Mouse (Mus musculus) MEL (cell line): Measurements from ENCODE around the gene Pnpla2. TPM values are rescaled to one million over a fixed set of nuclear protein-coding genes. Genes with fewer than 3 reads are reported as not detected.

Experiments used
- DNase-seq: peaks from one replicate; pipeline ENCODE4 v3.0.0; 2011; ENCODE audit warnings: low read depth, low spot score
- H3K27ac ChIP-seq: 2 replicates; pipeline ENCODE4 v1.5.1; 2012; ENCODE audit warnings: low read depth, mild to moderate bottlenecking, control low read depth, low read length, moderate library complexity; ENCODE audit not compliant: control insufficient read depth
- H3K27me3 ChIP-seq, 2 experiments: fragments of 150-350 bp in 1 of 2; sonication (generic) in 1 of 2; 2 replicates each; pipeline ENCODE4 v1.6.1; 2012; ENCODE audit warnings: low read length in 2 of 2, mild to moderate bottlenecking in 2 of 2, improper control_type of control experiment in 1 of 2, moderate library complexity in 1 of 2; ENCODE audit not compliant: insufficient read depth in 2 of 2, control insufficient read depth in 1 of 2
- H3K36me3 ChIP-seq, 2 experiments: 2 replicates each; pipeline ENCODE4 v1.6.1; 2012 to 2014; ENCODE audit warnings: low read length in 2 of 2, improper control_type of control experiment in 1 of 2, inconsistent platforms in 1 of 2, mild to moderate bottlenecking in 1 of 2; ENCODE audit not compliant: insufficient read depth in 2 of 2, control insufficient read depth in 1 of 2
- H3K4me1 ChIP-seq, 2 experiments: fragments of 150-350 bp in 1 of 2; sonication (generic) in 1 of 2; 2 replicates each; pipeline ENCODE4 v1.6.1; 2012; ENCODE audit warnings: low read length in 2 of 2, improper control_type of control experiment in 1 of 2, mild to moderate bottlenecking in 1 of 2; ENCODE audit not compliant: insufficient read depth in 2 of 2, control insufficient read depth in 1 of 2
- H3K4me3 ChIP-seq, 2 experiments: fragments of 150-350 bp in 1 of 2; sonication (generic) in 1 of 2; 2 replicates each; pipeline ENCODE4 v1.5.1; 2012; ENCODE audit warnings: low read depth in 2 of 2, low read length in 2 of 2, mild to moderate bottlenecking in 2 of 2, moderate library complexity in 2 of 2, control low read depth in 1 of 2, improper control_type of control experiment in 1 of 2; ENCODE audit not compliant: control insufficient read depth in 1 of 2, insufficient read depth in 1 of 2
- H3K79me2 ChIP-seq: 2 replicates; pipeline ENCODE4 v1.6.1; 2012; ENCODE audit warnings: mild to moderate bottlenecking, low read length, moderate library complexity; ENCODE audit not compliant: control insufficient read depth, poor library complexity, insufficient read depth
- H3K9ac ChIP-seq: 2 replicates; pipeline ENCODE4 v1.6.1; 2012; ENCODE audit warnings: low read depth, mild to moderate bottlenecking, control low read depth, low read length, moderate library complexity; ENCODE audit not compliant: control insufficient read depth, poor library complexity, severe bottlenecking
- H3K9me3 ChIP-seq: fragments of 150-350 bp; sonication (generic); replicated peaks from 2 replicates; pipeline ENCODE4 v1.6.1; 2012; ENCODE audit warnings: mild to moderate bottlenecking, low read length, improper control_type of control experiment, moderate library complexity; ENCODE audit not compliant: insufficient read depth
- CTCF ChIP-seq, 3 experiments: IDR thresholded peaks in 2 of 3; conservative IDR thresholded peaks in 1 of 3; 2 replicates each; pipeline ENCODE4 v1.5.1; 2011 to 2012; ENCODE audit warnings: low read length in 3 of 3, low read depth in 2 of 3, mild to moderate bottlenecking in 2 of 3, improper control_type of control experiment in 1 of 3, inconsistent platforms in 1 of 3, mixed read lengths in 1 of 3, moderate library complexity in 1 of 3; ENCODE audit not compliant: control insufficient read depth in 1 of 3, insufficient read depth in 1 of 3, poor library complexity in 1 of 3, severe bottlenecking in 1 of 3
- ELF1 ChIP-seq: IDR thresholded peaks from 2 replicates; pipeline ENCODE4 v1.6.1; 2014; ENCODE audit warnings: low read depth, mild to moderate bottlenecking, inconsistent platforms, low read length, improper control_type of control experiment, moderate library complexity
- MAZ ChIP-seq: IDR thresholded peaks from 2 replicates; pipeline ENCODE4 v1.6.1; 2012; ENCODE audit warnings: low read depth, mild to moderate bottlenecking, inconsistent platforms, low read length, improper control_type of control experiment
- MEF2A ChIP-seq: IDR thresholded peaks from 2 replicates; pipeline ENCODE4 v1.6.1; 2014; ENCODE audit warnings: low read depth, mild to moderate bottlenecking, inconsistent platforms, low read length, improper control_type of control experiment; ENCODE audit not compliant: poor library complexity, insufficient replicate concordance, severe bottlenecking; ENCODE audit errors: extremely low read depth
- MYC ChIP-seq: IDR thresholded peaks from 2 replicates; pipeline ENCODE4 v1.6.1; 2011; ENCODE audit warnings: low read depth, mild to moderate bottlenecking, low read length, improper control_type of control experiment, moderate library complexity
- POLR2AphosphoS5 ChIP-seq: IDR thresholded peaks from 2 replicates; pipeline ENCODE4 v1.6.1; 2012; ENCODE audit warnings: low read depth, borderline replicate concordance, mild to moderate bottlenecking, inconsistent platforms, low read length, moderate library complexity, mixed read lengths
- RAD21 ChIP-seq: IDR thresholded peaks from 2 replicates; pipeline ENCODE4 v1.6.1; 2011; ENCODE audit warnings: mild to moderate bottlenecking, low read depth, low read length, improper control_type of control experiment
- RCOR1 ChIP-seq: IDR thresholded peaks from 2 replicates; pipeline ENCODE4 v1.6.1; 2012; ENCODE audit warnings: low read depth, mild to moderate bottlenecking, inconsistent platforms, low read length, improper control_type of control experiment
- SIN3A ChIP-seq: IDR thresholded peaks from 2 replicates; pipeline ENCODE4 v1.6.1; 2012; ENCODE audit warnings: low read length, improper control_type of control experiment, inconsistent platforms
- SMC3 ChIP-seq: IDR thresholded peaks from 2 replicates; pipeline ENCODE4 v1.6.1; 2011; ENCODE audit warnings: low read depth, low read length, improper control_type of control experiment
- USF2 ChIP-seq, 2 experiments: IDR thresholded peaks; 2 replicates each; pipeline ENCODE4 v1.6.1; 2011 to 2012; ENCODE audit warnings: improper control_type of control experiment in 2 of 2, low read length in 2 of 2, borderline replicate concordance in 1 of 2, inconsistent platforms in 1 of 2, low read depth in 1 of 2, mild to moderate bottlenecking in 1 of 2; ENCODE audit not compliant: insufficient read depth in 1 of 2
- ZKSCAN1 ChIP-seq: IDR thresholded peaks from 2 replicates; pipeline ENCODE4 v1.6.1; 2012; ENCODE audit warnings: low read depth, mild to moderate bottlenecking, inconsistent platforms, low read length, improper control_type of control experiment, moderate library complexity
- ZMIZ1 ChIP-seq: IDR thresholded peaks from 2 replicates; pipeline ENCODE4 v1.6.1; 2012; ENCODE audit warnings: low read depth, mild to moderate bottlenecking, inconsistent platforms, low read length, improper control_type of control experiment, moderate library complexity
- polyA plus RNA-seq, 2 experiments: library from polyadenylated mRNA; stranded (reverse) in 1 of 2; unstranded in 1 of 2; fragments of >175 nt in 1 of 2; fragments of >200 nt in 1 of 2; gene quantifications; 2 replicates each; pipeline versions ENCODE4 v1.2.1 to v1.2.4; 2012; ENCODE audit warnings: low replicate concordance in 2 of 2, low read depth in 1 of 2; ENCODE audit not compliant: insufficient read length in 2 of 2, insufficient read depth in 1 of 2, missing spikeins in 1 of 2
- total RNA-seq: library from RNA; depleted of rRNA; stranded (reverse); fragments of 300-350 nt; gene quantifications from 2 replicates; pipeline ENCODE4 v1.2.3, GENCODE M21; 2012

Pnpla2 gene
- total and polyA plus RNA-seq, 3 experiments: 8.3 to 38.6 TPM; not detected in 1

- H3K27me3 ChIP-seq: no peaks in the 10 kb centered on the region
- TF ChIP-seq ELF1 (0 out of 2 replicates have a peak, but pooled peaks have one; percentile 27), SMC3 (peak; percentile 70), USF2 (IDR thresholded peaks at IDR 0.05; ENCODE audit: borderline replicate concordance in 1 of 2, insufficient read depth in 1 of 2, low read depth in 1 of 2, low read length in 2 of 2) (no peak), SIN3A (0 out of 2 replicates have a peak, but pooled peaks have one; percentile 28), RAD21 (peak; percentile 46), CTCF (IDR thresholded peaks at IDR 0.05 in 2 of 3, conservative IDR thresholded peaks at IDR 0.05 in 1 of 3; ENCODE audit: control insufficient read depth in 1 of 3, insufficient read depth in 1 of 3, low read depth in 2 of 3, low read length in 3 of 3, poor library complexity in 1 of 3, severe bottlenecking in 1 of 3) (peak; percentile 79 to 82 (median 80)), MYC (no peak), MAZ (peak; percentile 50; the same call in 1 of the 2 replicates)
- TF ChIP-seq, all 39 proteins: peak for 6
- DNase-seq: peak; percentile 72
- H3K9me3 ChIP-seq: no peaks in the 10 kb centered on the region
- H3K36me3 ChIP-seq: peaks cover 0 to 16% of the 10 kb centered on the region in 2 experiments; a peak in 3 of 4 replicates
- no peak overlapping the region for H3K27ac ChIP-seq
- H3K79me2 ChIP-seq: peaks cover 37% of the 10 kb centered on the region
- peaks cover 4 to 19% of the 10 kb centered on the region in 2 experiments; a peak in 3 of 4 replicates for H3K4me1 ChIP-seq
- no peak overlapping the region for H3K4me3 ChIP-seq
- no peak overlapping the region for H3K9ac ChIP-seq
Measured at GRCm38 (mm10) chr7:141440613-141441012, 14.4 kb upstream of the Pnpla2 start.

DNA sequence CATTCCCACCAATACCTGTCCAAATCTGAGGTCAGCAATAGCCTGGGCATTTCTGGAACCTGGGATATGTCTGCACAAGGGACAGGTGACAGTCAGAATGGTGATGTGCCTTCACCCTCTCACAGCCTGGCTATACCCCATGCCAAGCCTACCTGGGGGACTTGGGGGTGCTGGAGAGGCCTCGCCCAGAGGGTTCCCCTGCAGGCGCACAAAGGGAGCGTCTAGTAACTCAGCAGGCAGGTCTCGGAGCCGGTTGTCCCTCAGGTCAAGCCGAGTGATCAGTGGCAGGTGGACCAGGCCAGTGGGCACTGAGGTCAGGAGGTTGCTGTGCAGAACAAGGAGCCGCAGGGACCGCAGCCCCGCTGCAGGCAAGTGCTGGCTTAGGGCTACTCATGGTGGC is 13.5 kb upstream of the Pnpla2 start:
- H3K79me2 ChIP-seq: peaks cover 29% of the 10 kb centered on the region
- H3K4me1 ChIP-seq: peaks cover 2 to 12% of the 10 kb centered on the region in 2 experiments; a peak in 3 of 4 replicates
- TF ChIP-seq POLR2AphosphoS5 (no peak), ZKSCAN1 (no peak), CTCF (IDR thresholded peaks at IDR 0.05 in 2 of 3, conservative IDR thresholded peaks at IDR 0.05 in 1 of 3; ENCODE audit: control insufficient read depth in 1 of 3, insufficient read depth in 1 of 3, low read depth in 2 of 3, low read length in 3 of 3, poor library complexity in 1 of 3, severe bottlenecking in 1 of 3) (no peak), MEF2A (no peak), RCOR1 (no peak), MAZ (no peak)
- TF ChIP-seq, all 39 proteins: peak for 0
- Histone ChIP-seq H3K9ac (no peak overlapping the region), H3K4me3 (no peak overlapping the region), H3K36me3 (peaks cover 0 to 10% of the 10 kb centered on the region in 2 experiments; a peak in 3 of 4 replicates), H3K27ac (no peak overlapping the region), H3K9me3 (no peaks in the 10 kb centered on the region), H3K27me3 (no peaks in the 10 kb centered on the region)
- DNase-seq: no peak

DNA sequence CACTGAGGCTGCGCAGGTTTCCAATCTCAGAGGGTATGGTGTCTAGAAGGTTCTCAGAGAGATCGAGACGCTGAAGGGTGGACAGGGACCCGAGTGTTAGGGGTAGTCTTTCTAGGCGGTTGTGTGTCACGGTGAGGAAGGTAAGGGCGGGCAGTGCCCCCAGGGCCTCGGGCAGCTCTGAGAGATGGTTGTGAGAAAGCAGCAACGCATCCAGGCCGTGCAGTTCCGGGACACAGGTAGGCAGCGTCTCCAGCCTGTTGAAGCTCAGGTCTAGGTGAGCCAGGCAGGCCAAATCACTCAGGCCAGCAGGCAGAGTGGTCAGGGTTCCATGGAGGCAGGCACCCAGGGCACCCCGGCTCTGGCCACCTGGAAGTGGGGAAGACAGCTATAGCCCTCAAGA is 12.8 kb upstream of the Pnpla2 start:
- Histone ChIP-seq H3K27me3 (no peaks in the 10 kb centered on the region), H3K27ac (no peak overlapping the region), H3K4me3 (no peak overlapping the region), H3K79me2 (peaks cover 22% of the 10 kb centered on the region), H3K9ac (peak overlapping the region; percentile 83), H3K9me3 (no peaks in the 10 kb centered on the region), H3K4me1 (peaks cover 0 to 15% of the 10 kb centered on the region in 2 experiments; a peak in 2 of 4 replicates), H3K36me3 (peaks cover 0 to 13% of the 10 kb centered on the region in 2 experiments; a peak in 3 of 4 replicates)
- TF ChIP-seq ZMIZ1 (no peak), MEF2A (no peak), ZKSCAN1 (no peak), RAD21 (no peak)
- DNase-seq: no peak
